Mouse (Mus musculus): ENCODE results near the gene Arfgap3.

DNA sequence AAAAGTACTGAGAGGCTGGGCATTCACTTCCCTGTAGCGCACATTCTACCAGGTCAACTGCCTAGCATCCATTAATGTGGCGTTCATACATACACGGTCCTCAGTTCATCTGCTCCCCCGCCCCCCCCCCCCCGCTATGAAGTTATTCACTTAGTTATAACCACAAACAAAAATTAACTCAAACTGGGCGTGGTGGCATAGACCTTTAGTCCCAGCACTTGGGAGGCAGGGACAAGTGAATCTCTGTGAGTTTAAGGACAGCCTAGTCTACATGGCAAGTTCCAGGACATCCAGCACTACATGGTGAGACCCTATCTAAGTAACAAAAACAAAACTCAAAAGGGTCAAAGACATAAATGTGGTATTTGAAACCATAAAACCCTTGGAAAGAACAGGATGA, 11.1 kb downstream of the Arfgap3 start:
- no peak for TF ChIP-seq CTCF (IDR thresholded peaks at IDR 0.05; ENCODE audit: low read depth, low read length)
- no peak for TF ChIP-seq POLR2A (IDR thresholded peaks at IDR 0.05; ENCODE audit: extremely low read depth, insufficient read depth, low read length)
